Mouse (Mus musculus) E14TG2a.4 (cell line): Measurements from ENCODE around the gene Dhrs7b.
"Not testable (repeated sequence)": the region's sequence is repeated elsewhere in the genome, so short reads cannot be mapped to it uniquely, and the experiment has no call there.

Source experiments
- H3K27me3 ChIP-seq: 2 replicates; pipeline ENCODE4 v1.6.1; 2014; ENCODE audit warnings: low read length, control low read depth; ENCODE audit not compliant: insufficient read depth
- H3K36me3 ChIP-seq: 2 replicates; pipeline ENCODE4 v1.6.1; 2014; ENCODE audit warnings: low read length, control low read depth; ENCODE audit not compliant: insufficient read depth
- H3K4me1 ChIP-seq: replicated peaks from 2 replicates; pipeline ENCODE4 v1.6.1; 2014; ENCODE audit warnings: low read depth, low read length, control low read depth
- H3K4me3 ChIP-seq: replicated peaks from 2 replicates; pipeline ENCODE4 v1.5.1; 2014; ENCODE audit warnings: mild to moderate bottlenecking, low read length
- H3K9me3 ChIP-seq: 2 replicates; pipeline ENCODE4 v1.6.1; 2014; ENCODE audit warnings: low read length, control low read depth
- CTCF ChIP-seq: conservative IDR thresholded peaks from 2 replicates; pipeline ENCODE4 v1.5.1; 2014; ENCODE audit warnings: low read length
- NANOG ChIP-seq: IDR thresholded peaks from 2 replicates; pipeline ENCODE4 v1.6.1; 2014; ENCODE audit warnings: borderline replicate concordance, low read length, mixed read lengths
- POU5F1 ChIP-seq: IDR thresholded peaks from 2 replicates; pipeline ENCODE4 v1.6.1; 2014; ENCODE audit warnings: low read length, borderline replicate concordance

Gene Dhrs7b

GRCm38 (mm10) chr11:60861993-60862392, 31.6 kb downstream of the Dhrs7b start:
- no peaks in the 10 kb centered on the region for H3K9me3 ChIP-seq
- TF ChIP-seq CTCF: no peak
- no peak for TF ChIP-seq POU5F1
- no peak for TF ChIP-seq NANOG
- H3K4me1 ChIP-seq: peaks cover 68% of the 10 kb centered on the region
- H3K4me3 ChIP-seq: no peak overlapping the region
- peaks cover 97% of the 10 kb centered on the region for H3K36me3 ChIP-seq
- no peaks in the 10 kb centered on the region for H3K27me3 ChIP-seq

GRCm38 (mm10) chr11:60863196-60863595, 32.8 kb downstream of the Dhrs7b start:
- no peak overlapping the region for H3K4me3 ChIP-seq
- peaks cover 97% of the 10 kb centered on the region for H3K36me3 ChIP-seq
- no peaks in the 10 kb centered on the region for H3K9me3 ChIP-seq
- H3K4me1 ChIP-seq: peaks cover 71% of the 10 kb centered on the region
- TF ChIP-seq CTCF: no peak
- no peak for TF ChIP-seq POU5F1
- no peak for TF ChIP-seq NANOG
- H3K27me3 ChIP-seq: no peaks in the 10 kb centered on the region

GRCm38 (mm10) chr11:60864166-60864565, 33.7 kb downstream of the Dhrs7b start:
- peaks cover 74% of the 10 kb centered on the region for H3K4me1 ChIP-seq
- H3K9me3 ChIP-seq: no peaks in the 10 kb centered on the region
- no peaks in the 10 kb centered on the region for H3K27me3 ChIP-seq
- H3K36me3 ChIP-seq: peaks cover 97% of the 10 kb centered on the region
- no peak for TF ChIP-seq NANOG
- no peak for TF ChIP-seq POU5F1
- no peak for TF ChIP-seq CTCF
- H3K4me3 ChIP-seq: no peak overlapping the region

GRCm38 (mm10) chr11:60864916-60865315, 34.5 kb downstream of the Dhrs7b start:
- Histone ChIP-seq H3K27me3 (no peaks in the 10 kb centered on the region), H3K9me3 (no peaks in the 10 kb centered on the region), H3K4me1 (peaks cover 81% of the 10 kb centered on the region), H3K36me3 (peaks cover 100% of the 10 kb centered on the region), H3K4me3 (0 out of 2 replicates have a peak overlapping the region, but pooled peaks have one; percentile 30)
- no peak for TF ChIP-seq NANOG
- TF ChIP-seq CTCF: no peak
- no peak for TF ChIP-seq POU5F1

GRCm38 (mm10) chr11:60866021-60866420, 35.6 kb downstream of the Dhrs7b start:
- TF ChIP-seq NANOG: no peak
- TF ChIP-seq CTCF: no peak
- TF ChIP-seq POU5F1: no peak
- Histone ChIP-seq H3K4me3 (0 out of 2 replicates have a peak overlapping the region, but pooled peaks have one; percentile 30), H3K36me3 (peaks cover 99% of the 10 kb centered on the region), H3K27me3 (no peaks in the 10 kb centered on the region), H3K9me3 (no peaks in the 10 kb centered on the region), H3K4me1 (peaks cover 88% of the 10 kb centered on the region)

GRCm38 (mm10) chr11:60867456-60867855, 37.0 kb downstream of the Dhrs7b start:
- Histone ChIP-seq H3K4me3 (0 out of 2 replicates have a peak overlapping the region, but pooled peaks have one; percentile 3), H3K36me3 (peaks cover 99% of the 10 kb centered on the region), H3K4me1 (peaks cover 93% of the 10 kb centered on the region), H3K27me3 (no peaks in the 10 kb centered on the region), H3K9me3 (no peaks in the 10 kb centered on the region)
- TF ChIP-seq NANOG (no peak), POU5F1 (no peak), CTCF (no peak)

GRCm38 (mm10) chr11:60867904-60868303, 37.5 kb downstream of the Dhrs7b start:
- TF ChIP-seq NANOG (no peak), CTCF (no peak), POU5F1 (no peak)
- H3K4me3 ChIP-seq: 0 out of 2 replicates have a peak overlapping the region, but pooled peaks have one; percentile 3
- peaks cover 95% of the 10 kb centered on the region for H3K4me1 ChIP-seq
- H3K27me3 ChIP-seq: no peaks in the 10 kb centered on the region
- no peaks in the 10 kb centered on the region for H3K9me3 ChIP-seq
- H3K36me3 ChIP-seq: peaks cover 99% of the 10 kb centered on the region

- H3K4me3 ChIP-seq, H3K27me3 ChIP-seq, H3K9me3 ChIP-seq: not testable (repeated sequence)
- H3K4me1 ChIP-seq: peaks cover 93% of the 10 kb centered on the region
- H3K36me3 ChIP-seq: peaks cover 96% of the 10 kb centered on the region
These were observed 39.0 kb downstream of the Dhrs7b start for GRCm38 (mm10) chr11:60869471-60869870.

- H3K4me3 ChIP-seq: no peak overlapping the region
- H3K9me3 ChIP-seq: no peaks in the 10 kb centered on the region
- peaks cover 96% of the 10 kb centered on the region for H3K36me3 ChIP-seq
- TF ChIP-seq CTCF: no peak
- TF ChIP-seq NANOG: no peak
- no peak for TF ChIP-seq POU5F1
- H3K4me1 ChIP-seq: peaks cover 93% of the 10 kb centered on the region
- H3K27me3 ChIP-seq: no peaks in the 10 kb centered on the region
These were observed 41.0 kb downstream of the Dhrs7b start for GRCm38 (mm10) chr11:60871409-60871808.
